Mouse (Mus musculus): ENCODE data around the gene Arl6ip4.

- TF ChIP-seq CTCF (IDR thresholded peaks at IDR 0.05; ENCODE audit: low read depth, low read length) (no peak; the same call in 1 of the 2 replicates), POLR2A (IDR thresholded peaks at IDR 0.05; ENCODE audit: extremely low read depth, insufficient read depth, low read length) (no peak)
Observed at GRCm38 (mm10) chr5:124162577-124162976, 46.7 kb downstream of the Arl6ip4 start.

Data from liver, adult 2 months (tissue).